Mouse (Mus musculus) neutrophil, adult 5-6 weeks (primary cell): ENCODE data around the gene Ajm1. TPM values are rescaled to one million over a fixed set of nuclear protein-coding genes. Genes with fewer than 3 reads are reported as not detected.

Experiments used
- ATAC-seq: fragments of 151-379, 151-347 bp; 2 replicates; pipeline ENCODE4 v1.8.0; 2017; ENCODE audit warnings: mild to moderate bottlenecking, moderate TSS enrichment; ENCODE audit not compliant: insufficient number of reproducible peaks, poor library complexity, low FRiP score, severe bottlenecking; ENCODE audit errors: extremely low read depth
- total RNA-seq: library from RNA; stranded (forward); fragments of 200-1000 nt; gene quantifications from 2 replicates; pipeline ENCODE4 v1.2.3, GENCODE M21; 2017

Gene Ajm1
- total RNA-seq, 1 experiment from 2014 or later: not detected

- no peak for ATAC-seq
Measured at GRCm38 (mm10) chr2:25541644-25542367, 39.8 kb downstream of the Ajm1 start.

- ATAC-seq: no peak
Measured at GRCm38 (mm10) chr2:25540541-25540948, 41.0 kb downstream of the Ajm1 start.

GRCm38 (mm10) chr2:25536531-25536930, 45.0 kb downstream of the Ajm1 start:
- ATAC-seq: no peak

- ATAC-seq: no peak
Measured at GRCm38 (mm10) chr2:25534866-25535182, 46.7 kb downstream of the Ajm1 start.

GRCm38 (mm10) chr2:25534178-25534865, 47.2 kb downstream of the Ajm1 start:
- peak; percentile 93 for ATAC-seq

GRCm38 (mm10) chr2:25533707-25534106, 47.9 kb downstream of the Ajm1 start:
- no peak for ATAC-seq

- ATAC-seq: no peak
Measured at GRCm38 (mm10) chr2:25526510-25527302, 54.9 kb downstream of the Ajm1 start.

Other genes starting within 250 kb of the Ajm1 start
- gene Man1b1, start 249.4 kb downstream of the Ajm1 start, total RNA-seq: 49.2 and 79.5 TPM in 2 replicates
- 24.7 and 25.5 TPM in 2 replicates for gene Dpp7, start 225.4 kb downstream of the Ajm1 start, total RNA-seq
- gene Uap1l1, start 216.1 kb downstream of the Ajm1 start, total RNA-seq: 8.7 and 11.7 TPM in 2 replicates
- not detected in 2 replicates for gene Sapcd2, start 209.4 kb downstream of the Ajm1 start, total RNA-seq
- gene Entpd2, start 185.9 kb downstream of the Ajm1 start, total RNA-seq: not detected in 2 replicates
- not detected in 2 replicates for gene Npdc1, start 182.4 kb downstream of the Ajm1 start, total RNA-seq
- 4.0 and 4.5 TPM in 2 replicates for gene Fut7, start 158.5 kb downstream of the Ajm1 start, total RNA-seq
- 15.7 and 21.4 TPM in 2 replicates for gene Abca2, start 153.1 kb downstream of the Ajm1 start, total RNA-seq
- not detected in 2 replicates for gene Clic3, start 124.9 kb downstream of the Ajm1 start, total RNA-seq
- gene Paxx, start 120.7 kb downstream of the Ajm1 start, total RNA-seq: 38.3 and 54.9 TPM in 2 replicates
- gene Ptgds, start 111.7 kb downstream of the Ajm1 start, total RNA-seq: not detected in 2 replicates
- gene Lcn12, start 87.8 kb downstream of the Ajm1 start, total RNA-seq: not detected in 2 replicates
- 37.1 and 43.1 TPM in 2 replicates for gene Fbxw5, start 81.0 kb downstream of the Ajm1 start, total RNA-seq
- gene C8g, start 80.0 kb downstream of the Ajm1 start, total RNA-seq: 0.98 TPM in 1 of 2 replicates, not detected in the other
- gene Traf2, start 34.8 kb downstream of the Ajm1 start, total RNA-seq: 28.1 and 30.4 TPM in 2 replicates
- gene Edf1, start 23.9 kb downstream of the Ajm1 start, total RNA-seq: 66.3 and 85.4 TPM in 2 replicates
- gene Mamdc4, start 6.9 kb downstream of the Ajm1 start, total RNA-seq: 4.5 and 5.4 TPM in 2 replicates
- 0.61 and 1.5 TPM in 2 replicates for gene Phpt1, start 6.5 kb downstream of the Ajm1 start, total RNA-seq
- 44.4 and 65.6 TPM in 2 replicates for gene Rabl6, start 26.8 kb upstream of the Ajm1 start, total RNA-seq
- not detected in 2 replicates for gene Ccdc183, start 35.9 kb upstream of the Ajm1 start, total RNA-seq
- 1.2 and 2.0 TPM in 2 replicates for gene Tmem141, start 40.2 kb upstream of the Ajm1 start, total RNA-seq
- gene Fcna, start 46.3 kb upstream of the Ajm1 start, total RNA-seq: not detected in 2 replicates
- gene Lcn8, start 71.4 kb upstream of the Ajm1 start, total RNA-seq: not detected in 2 replicates
- gene Lcn5, start 76.2 kb upstream of the Ajm1 start, total RNA-seq: not detected in 2 replicates
- not detected in 2 replicates for gene Lcn6, start 95.0 kb upstream of the Ajm1 start, total RNA-seq
- gene Lcn10, start 101.0 kb upstream of the Ajm1 start, total RNA-seq: not detected in 2 replicates
- gene Obp2a, start 118.3 kb upstream of the Ajm1 start, total RNA-seq: not detected in 2 replicates
- 10.3 and 14.4 TPM in 2 replicates for gene Bmyc, start 125.0 kb upstream of the Ajm1 start, total RNA-seq
- not detected in 2 replicates for gene Obp2b, start 155.3 kb upstream of the Ajm1 start, total RNA-seq
- gene Lcn3, start 183.8 kb upstream of the Ajm1 start, total RNA-seq: not detected in 2 replicates
- not detected in 2 replicates for gene Lcn11, start 195.3 kb upstream of the Ajm1 start, total RNA-seq
- not detected in 2 replicates for gene Gm13539, start 200.5 kb upstream of the Ajm1 start, total RNA-seq
- not detected in 2 replicates for gene Glt6d1, start 234.1 kb upstream of the Ajm1 start, total RNA-seq
- not detected in 2 replicates for gene Lcn9, start 241.4 kb upstream of the Ajm1 start, total RNA-seq